Mouse (Mus musculus): ENCODE results near the gene Urad.
A peak's percentile ranks its signal among the peaks of the same experiment; 100 is the strongest.

Gene Urad

DNA sequence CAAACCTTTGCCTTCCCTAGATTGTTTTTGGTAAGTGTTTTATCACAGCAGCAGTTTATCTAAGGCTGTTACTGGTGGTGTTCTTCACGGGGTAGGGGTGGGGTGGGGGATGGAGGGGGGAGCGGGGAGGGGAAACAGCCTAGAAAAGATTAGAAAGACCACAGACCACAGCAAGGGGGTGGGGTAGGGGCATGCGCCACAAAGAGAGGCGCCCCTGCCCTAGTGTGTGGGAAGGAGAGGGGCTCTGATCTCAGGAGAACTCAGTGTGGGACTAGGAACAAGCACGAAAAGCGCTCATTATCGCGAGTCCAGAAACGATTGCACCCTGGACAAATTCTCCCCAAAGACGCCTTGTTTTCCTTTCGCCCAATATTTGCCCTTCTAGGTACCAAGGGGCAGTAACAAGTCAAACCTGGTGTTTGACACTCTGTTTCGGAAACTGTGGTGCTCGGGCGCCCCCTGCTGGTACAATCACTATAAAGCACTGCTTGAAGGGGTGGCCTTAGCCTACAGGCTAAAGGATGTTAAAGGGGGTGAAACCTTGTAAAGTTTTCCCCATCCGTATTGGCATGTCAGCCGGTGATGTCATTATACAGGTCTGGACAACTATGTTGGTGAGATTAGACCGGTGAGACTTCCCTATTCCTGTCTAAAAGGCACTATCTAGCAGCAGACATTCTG is 1.1 kb upstream of the Urad start:
- DNase-seq, result peak; percentile 77

DNA sequence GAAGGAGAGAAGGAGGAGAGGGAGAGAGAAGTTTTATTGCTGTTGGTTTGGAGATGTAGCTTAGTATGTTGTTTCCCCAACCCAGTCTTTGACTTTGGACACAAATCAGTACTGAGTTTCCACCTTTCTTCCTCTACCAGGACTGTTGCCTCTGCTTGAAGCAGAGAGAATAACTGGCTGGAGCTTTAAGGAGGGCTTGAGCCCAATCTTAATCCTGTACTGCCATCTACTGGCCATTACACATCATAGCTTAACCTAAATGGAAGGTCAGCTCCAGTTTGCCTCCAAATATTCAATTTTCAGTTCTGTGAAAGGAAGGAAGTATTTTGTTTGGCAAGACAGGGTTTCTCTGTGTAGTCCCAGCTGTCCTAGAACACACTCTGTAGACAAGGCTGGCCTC is 2.6 kb downstream of the Urad start:
- DNase-seq, result peak; percentile 31

DNA sequence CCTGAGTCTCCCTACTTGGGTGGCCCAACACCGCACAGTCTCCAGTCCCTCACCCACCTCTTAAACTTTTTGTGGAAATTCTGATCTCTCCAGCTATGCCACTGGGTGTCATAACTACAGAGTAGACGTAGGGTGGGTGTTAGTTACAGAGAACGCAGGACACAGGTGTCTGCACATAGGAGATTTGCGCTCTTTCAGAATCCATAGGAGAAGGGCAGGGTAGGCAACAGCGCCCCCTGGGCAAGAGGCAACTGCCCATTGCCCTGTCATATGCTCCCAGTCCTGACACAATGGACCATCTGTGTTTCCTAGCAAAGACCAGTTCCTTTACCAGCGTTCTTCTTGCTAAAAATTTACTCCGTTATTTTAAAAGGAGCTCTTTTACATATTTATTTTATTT is 4.2 kb downstream of the Urad start:
- no peak for DNase-seq

DNA sequence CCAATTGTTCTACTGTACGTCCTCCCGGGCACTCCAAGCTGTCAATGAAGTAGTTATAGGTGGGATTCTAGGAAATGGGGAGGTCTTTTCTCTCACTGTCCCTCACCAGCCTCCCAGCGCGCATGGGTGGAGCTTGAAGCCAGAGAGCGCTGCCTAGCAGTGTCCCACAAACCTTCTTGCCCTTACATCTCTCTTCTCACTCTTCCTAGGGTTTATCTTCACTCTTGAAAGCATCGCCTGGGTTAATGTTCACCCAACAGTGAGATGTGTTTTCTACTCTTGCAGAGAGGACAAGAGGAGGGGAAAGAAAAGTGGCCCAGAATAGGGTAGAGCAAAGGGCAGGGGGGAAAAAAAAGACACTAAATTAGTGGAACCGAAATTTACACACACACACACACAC is 4.9 kb downstream of the Urad start:
- no peak for DNase-seq

DNA sequence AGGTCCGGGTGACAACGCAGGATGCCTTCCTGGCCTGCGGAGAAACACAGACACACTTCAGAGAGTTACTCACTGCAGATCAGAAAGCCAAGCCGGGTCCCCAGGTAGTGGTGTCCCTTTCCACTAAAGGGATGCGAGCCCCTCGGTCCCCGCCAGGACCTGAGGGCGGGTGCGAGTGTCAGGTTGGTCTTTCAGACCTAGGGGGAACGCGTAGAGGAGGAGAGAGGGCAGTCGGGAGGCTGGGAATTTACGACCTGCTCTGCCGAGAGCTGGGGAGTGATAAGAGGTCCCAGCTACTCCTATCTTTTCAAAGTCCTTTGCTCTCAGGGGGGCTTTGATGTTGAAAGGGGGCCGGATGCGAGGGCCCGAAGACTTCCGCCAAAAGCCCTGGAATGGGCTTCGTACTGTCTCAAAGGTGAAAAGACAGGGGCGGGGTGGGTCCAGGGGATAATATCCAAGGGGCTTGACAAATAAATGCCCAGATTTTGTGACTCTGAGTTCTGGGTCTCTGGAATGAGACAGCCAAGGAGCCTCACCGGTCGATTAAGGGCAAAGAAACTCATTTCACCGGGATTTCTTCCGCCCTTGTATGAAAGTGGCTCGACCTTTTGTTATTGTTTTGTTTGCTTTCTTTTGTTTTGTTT is 6.7 kb downstream of the Urad start:
- no peak for DNase-seq

DNA sequence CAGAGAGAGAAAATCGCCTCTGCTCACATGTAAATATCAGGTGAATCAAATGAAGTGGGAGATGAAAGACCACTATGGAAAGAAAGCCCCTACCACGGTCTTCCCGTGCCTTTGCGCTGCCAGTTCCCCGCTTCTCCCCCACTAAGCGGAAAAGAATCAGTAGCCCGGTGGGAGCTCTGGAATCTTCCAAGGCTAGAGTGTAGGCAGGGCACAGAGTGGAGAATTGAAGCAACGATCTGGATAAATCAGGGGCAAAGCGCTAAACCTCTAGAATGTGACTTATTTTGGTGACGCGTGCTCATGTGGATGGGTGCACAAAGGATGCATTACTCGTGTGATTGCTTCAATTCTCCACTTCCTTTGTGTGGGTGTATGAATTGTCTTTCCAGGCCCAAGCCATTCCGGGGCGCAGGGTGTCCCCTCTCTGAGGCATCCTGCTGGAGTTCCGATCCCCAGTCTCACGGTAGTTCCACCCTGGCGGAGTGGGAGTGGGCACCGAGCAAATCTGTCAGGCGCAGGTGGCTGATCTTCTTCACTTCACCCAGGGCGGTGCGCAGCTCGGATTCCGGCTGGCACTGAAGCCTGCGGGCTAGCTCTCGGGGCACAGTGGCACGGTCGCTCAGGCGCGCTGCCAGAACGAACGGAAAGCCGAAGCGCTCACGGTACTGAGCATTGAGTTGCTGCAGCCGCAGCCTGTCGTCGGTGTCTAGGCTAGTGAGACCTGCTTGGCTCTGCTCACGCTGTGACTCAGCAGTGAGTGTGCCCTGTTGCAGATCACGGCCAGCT is 7.4 kb downstream of the Urad start:
- no peak for DNase-seq

DNA sequence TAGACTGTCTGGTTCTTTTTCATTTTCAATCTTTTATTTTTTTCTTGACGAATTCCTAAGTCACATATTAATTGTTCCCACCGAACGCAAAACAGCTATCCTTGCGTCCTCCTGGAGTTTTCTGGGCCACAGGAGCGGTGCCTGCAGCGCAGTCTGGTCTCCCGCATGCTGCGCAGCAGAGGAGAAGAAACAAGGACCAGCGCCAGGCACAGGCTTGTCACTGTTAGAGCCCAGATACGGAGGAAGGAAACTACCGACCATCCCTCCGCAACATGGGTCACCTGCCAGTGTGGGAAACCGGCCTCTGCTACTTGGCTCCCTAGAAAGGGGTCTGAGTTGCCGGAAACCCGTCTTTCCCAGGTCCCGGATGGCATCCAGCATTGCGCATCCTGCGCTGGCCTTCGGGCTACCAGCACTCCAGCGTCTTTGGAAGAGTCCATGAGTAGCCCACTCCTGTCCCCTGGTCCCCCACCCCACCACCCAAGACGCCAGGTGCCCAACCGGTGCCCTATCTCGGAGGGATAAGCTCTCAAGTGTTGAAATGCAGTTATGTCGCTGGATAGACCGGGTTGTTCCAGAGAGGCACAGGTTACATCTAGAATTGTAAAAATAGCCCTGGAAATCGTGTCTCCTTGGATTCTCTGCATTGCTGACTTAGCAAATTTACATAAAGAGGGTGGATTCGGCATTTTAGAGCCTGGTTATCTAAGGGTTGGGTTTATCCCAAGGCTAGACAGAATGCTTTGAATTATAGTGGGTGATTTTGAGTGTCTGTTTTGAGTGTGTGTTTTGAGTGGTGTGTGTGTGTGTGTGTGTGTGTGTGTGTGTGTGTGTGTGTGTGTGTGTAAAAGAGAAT is 9.2 kb downstream of the Urad start:
- no peak for DNase-seq

DNA sequence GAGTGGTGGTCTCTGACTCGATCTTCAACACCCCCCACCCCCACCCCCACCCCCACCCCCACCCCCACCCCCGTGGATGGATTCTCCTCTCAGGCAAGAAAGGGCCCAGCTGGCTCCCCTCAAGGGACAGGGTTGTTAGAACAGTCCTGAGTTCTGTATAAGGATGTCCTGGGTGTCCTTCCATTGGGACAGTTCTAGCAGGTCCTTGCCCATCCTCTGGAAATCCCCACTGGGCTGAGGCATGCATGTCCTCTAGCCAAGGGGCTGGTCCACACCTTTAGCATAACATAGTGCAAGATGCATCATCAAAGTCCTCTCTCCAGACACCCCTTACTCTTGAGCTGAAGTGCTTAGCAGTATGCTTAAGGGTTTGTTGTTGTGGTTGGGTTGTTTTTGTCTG is 12.5 kb downstream of the Urad start:
- DNase-seq, result no peak

DNA sequence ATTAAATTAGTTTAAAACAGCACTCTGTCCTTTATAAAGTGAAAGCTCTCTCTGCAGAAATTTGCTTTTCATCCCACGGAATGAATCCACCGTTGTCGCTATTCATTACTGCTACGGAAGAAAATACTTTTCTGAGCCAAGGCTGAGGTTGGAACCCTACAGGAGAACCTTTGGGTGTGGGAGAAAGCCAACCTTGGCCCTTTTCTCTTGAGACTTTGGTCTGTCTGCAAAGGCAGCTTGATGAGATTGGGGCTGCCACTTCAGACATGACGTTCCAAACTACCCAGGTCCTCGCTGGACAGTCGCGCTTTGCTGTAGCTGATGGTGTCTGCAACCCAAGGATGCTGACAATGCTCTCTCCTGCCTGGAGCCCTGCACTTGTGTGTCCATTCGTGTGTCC is 13.8 kb downstream of the Urad start:
- no peak for DNase-seq

DNA sequence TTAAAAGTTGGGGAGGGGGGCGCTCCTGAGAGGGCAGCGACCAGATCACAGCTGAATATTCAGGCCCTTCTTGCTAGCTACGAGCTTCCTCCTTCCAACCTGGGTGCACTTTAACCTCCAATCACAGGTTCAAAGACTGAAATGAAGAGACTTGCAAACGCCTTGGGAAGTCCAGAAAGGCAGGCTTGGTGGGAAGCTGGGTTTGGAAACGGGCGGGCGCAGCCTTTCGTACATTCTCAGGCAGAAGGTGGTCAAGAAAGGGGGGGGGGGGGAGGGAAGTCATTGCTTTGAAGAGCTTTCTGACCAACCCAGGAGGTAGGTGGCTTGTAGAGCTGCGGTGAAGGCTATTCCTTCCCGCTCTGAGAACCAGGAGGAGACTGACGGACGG is 14.8 kb downstream of the Urad start:
- no peak for DNase-seq

DNA sequence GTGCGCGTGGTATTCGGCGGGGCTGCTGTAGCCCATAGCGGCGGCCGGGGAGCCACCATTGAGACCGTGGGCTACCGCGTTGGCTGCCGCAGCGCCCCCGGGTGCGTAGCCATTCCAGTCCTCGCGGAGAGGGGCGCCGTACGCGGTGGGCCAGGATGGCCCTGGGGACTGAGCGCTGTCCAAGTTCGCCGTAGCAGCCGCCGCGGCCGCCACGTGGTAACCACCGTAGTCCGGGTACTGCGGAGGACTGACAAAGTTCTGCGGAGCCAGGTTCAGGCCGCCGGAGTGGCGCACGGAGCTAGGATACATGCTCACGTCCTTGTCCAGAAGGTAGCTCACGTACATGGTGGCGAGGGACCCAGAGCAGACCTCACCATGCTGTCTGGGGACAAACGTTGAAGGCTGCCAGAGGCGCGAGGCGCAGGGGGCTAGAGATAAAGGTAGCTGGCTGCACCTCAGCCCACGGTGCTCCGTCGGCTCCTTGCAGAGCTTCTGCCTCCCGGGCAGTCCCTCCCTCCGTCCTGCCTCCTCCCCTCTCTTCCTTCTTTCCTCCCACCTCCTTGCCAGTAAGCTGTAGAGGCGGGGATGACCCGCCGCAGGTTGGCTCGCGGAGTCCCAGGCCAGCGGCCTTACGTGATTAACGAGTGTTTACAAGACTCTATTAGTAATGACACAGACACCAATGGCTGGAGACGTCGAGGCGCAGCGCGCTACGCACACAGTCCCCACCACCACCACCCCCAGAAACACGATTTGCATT is 15.4 kb downstream of the Urad start, which contains the start of gene Cdx2:
Cdx2 (minus strand) TSS at position 633 of the 760 bp plus-strand sequence.
- no peak for DNase-seq

DNA sequence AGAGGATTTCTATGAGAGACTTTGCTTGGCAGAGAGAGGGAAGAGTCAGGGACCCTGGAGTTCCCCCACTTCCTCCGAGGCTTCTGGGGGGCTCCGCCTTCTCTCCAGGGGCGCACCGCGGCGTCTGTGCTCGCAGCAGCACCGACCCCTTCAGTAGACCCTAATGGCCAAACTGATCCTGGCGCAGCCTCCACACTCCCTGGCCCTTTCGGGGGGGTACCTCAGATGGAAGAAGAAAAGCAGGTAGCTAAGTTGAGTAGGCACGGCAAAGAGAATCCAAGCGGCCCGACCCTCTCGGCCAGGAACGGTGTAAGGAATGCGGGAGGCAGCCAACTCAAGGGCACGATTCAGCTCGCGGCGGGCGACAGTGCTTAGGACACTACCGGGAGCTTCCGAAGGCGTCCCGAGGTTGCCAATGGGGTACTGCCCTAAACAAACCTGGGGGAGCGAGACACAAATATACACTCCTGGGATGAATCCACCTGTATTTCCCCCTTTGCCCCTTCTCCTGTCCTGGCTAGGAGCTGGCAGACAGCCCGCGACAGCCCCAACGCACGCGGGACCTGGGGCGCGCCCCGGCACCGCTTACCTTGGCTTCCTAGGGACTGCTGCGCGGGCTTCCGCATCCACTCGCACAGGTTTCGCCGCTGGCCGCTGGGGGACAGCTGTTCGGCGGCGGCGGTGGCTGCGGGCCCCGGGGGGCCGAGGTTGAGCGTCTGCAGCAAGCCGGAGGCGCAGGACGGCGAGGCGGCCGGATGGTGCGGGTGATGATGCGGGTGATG is 16.2 kb downstream of the Urad start:
- DNase-seq, result no peak

DNA sequence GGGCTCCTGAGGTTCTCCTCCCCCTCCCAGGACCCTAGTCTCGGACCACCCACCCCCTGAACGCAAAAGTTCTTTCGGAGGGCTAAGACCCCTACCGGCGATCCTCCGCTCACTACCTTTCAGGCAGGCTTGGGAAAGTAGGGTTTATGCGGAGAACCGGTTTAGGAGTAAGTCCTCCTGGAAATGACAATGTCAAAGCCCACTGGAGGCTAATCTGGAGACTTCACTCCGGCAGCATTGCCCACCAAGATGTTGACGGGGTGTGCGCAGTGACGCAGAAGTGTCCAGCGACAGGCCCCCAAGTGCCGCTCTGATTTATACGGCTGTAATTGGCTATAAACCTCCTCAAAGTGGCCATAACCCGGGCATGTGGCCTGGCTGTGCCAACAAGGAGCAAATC is 17.1 kb downstream of the Urad start:
- no peak for DNase-seq

DNA sequence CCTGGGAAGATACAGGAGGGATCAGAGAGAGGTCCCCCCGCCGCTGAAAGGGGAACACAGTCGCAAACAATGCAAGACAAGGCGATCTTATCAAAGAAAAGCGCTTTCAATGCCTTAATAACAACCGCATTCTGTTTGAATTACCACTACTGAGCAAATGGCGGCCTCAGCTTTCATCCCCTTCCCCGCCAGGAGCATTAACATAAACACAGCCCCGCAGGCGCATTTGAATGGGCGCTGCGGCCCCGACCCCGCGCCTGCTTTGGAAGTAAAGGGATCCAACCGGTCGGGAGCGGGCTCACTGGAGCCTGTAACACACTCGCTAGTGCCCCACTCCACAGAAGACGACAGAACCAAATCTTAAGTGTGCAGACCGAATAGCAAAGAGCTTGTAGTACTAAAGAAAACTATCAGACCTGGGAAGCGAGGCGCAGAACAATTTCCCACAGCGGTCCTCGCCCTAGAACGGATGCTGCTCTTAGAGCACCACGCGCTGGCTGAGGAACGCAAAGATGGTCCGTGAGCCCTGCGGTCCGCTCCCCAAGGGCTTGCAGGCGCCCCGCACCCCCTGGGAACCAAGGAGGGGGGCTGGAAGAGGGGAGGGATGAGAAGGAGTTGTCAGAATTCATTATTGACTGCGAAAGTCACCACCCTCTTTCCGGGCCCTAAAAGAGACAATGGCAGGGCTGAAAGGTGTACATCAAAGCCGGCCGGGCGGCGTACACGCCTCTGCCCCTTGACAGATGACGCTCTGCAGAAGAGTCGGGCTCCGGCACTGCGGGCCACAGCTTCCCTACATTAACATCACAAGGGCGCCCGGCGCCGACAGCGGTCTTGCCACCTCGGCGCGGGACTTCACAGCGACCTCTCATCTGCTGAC is 17.7 kb downstream of the Urad start:
- DNase-seq, result no peak

DNA sequence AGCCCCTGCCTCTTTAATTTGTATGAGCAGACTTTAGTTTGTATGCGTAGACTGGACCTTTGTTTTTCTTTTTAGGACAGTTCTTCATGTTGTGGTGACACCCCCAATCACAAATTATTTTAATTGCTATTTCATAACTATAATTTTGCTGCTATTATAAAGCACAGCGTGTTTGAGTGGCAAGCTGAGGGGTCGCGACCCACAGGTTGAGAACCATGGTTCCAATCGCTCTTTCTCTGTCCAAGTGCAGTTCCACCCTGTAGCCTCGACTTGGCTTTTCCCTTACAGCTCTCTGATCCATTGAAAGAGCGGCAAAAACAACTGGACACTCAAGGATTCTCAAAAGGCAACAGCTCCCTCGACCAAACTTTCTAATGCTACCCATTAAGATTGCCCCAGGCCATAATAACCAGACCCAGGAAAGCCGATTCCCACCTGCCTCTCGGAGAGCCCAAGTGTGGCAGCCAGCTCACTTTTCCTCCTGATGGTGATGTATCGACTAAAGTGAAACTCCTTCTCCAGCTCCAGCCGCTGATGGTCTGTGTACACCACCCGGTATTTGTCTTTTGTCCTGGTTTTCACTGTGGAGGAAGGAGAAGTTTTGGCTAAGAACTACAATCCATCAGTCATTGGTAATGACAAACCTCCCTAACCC is 19.4 kb downstream of the Urad start:
- no peak for DNase-seq

DNA sequence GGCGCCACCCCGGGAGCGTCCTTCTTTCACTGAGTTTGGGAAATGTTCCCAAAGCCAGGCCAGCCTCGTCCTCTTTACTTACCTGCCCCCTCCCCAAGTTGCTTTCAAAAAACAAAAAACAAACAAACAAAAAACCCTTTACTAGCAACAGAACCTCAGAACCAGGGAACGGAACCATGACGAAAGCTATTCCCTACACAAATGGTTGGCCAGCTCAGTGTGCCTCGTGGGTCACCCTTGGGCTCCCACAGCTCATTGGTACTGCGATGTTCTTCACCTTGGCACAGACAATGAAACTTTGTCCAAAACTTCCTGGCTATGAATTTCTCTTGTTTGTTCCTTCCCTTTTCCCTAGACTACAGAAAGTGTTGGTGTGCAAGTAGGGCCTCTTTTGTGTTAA is 20.1 kb downstream of the Urad start:
- DNase-seq, result no peak

DNA sequence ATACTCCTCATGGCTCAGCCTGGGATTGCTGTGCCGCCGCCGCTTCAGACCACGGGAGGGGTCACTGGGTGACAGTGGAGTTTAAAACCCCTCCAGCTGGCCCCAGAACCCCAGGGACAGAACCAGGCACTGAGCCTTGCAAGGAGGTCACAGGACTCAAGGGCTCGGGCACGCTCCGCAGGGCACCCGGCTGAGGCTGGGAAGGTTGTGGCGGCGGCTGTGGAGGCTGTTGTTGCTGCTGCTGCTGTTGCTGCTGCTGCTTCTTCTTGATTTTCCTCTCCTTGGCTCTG is 20.5 kb downstream of the Urad start:
- DNase-seq, result no peak

DNA sequence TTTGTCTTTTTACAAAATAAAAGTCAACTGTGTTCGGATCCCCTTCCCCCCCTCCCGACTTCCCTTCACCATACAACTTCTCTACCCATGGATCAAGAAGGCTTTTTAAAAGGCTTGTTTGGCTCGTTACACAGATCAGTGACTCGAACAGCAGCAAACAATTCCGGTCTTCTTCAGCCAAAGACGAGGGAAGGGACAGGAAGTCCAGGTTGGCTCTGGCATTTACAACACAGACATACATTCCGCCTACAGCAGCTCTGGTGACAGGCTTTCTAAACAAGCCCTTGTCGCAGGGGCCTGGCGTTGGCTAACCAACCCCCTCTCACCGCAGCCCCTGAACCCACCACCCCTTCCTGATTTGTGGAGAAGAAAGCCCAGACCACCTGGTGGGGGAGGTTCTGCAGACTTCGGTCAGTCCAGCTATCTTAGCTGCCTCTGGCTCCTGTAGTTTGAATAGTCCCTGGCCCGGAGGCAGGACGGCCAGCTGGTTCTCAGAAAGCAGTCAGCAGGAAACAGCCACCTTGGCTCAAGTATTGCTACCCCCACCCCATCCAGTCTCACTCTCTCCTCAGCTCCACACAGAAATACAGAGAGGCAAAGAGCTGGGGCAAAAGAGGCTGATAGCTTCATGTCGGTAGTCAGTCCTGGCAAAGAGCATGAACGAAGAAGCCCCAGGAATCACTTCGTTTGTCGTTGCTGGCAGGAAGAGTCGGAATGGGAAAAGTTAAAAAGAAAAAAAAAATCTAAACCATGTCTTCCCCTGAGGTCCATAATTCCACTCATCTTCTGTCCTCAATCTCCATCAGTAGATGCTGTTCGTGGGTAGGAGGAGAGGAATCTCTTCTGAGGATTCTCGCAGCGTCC is 21.1 kb downstream of the Urad start:
- DNase-seq, result no peak

DNA sequence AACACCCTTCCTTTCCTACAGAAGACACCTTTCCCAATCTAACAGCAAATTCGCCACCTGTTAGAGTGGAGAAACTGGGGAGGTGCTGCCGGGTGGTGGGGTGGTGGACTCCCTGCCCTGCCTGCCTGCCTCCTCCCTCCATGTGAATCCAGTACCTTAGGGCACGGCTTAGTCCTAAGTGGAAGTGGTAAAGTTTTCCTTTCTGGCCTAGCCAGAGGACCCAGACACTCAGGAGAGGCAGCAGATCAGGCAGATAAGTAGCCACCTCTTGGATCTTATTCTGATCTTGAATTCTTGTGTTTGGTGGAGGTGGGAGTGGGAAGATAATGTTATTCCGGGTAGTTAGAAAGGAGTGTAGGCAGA is 22.3 kb downstream of the Urad start:
- DNase-seq, result no peak

All from lung, postnatal 10 days (tissue).